ENCODE assay signal across 9 mouse cellular contexts in the genomic region with DNA sequence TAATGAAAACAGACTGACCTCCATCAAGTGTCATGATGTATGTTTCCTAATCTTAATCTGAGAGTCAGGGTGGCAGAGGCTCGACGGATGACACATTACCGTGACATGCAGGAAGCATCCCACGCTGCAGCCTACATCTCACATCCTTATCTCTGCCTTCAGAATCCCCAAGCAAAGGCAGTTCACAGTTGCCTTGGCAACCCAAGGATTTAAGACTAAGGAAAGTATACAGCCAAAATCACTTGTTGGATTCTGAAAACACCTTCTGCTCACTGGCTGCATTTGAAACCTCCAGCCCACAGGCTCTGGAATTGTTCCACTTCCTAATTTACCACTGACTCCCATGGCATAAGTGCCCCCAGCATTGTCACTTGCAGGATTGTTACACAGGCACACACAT. TPM values are rescaled to one million over a fixed set of nuclear protein-coding genes. Genes with fewer than 3 reads are reported as not detected.
DNase-seq lines count a peak whose midpoint lies in the region; ATAC-seq lines count a peak whose summit lies in the region.
"Had no signal": no experiment of that assay in that cellular context is flagged by ENCODE, and none has a peak within 500 bp of the region (broad histone marks: within the 10 kb centered on the region; RNA-seq: fewer than 3 reads in every experiment).

No protein-coding gene starts in this region.

- 25% methylated on average over 4 of the region's 4 CpGs for WGBS in liver, embryonic 15.5 days (ENCODE audit: insufficient replicate concordance)

- no peak overlapping the region for H3K4me3 ChIP-seq in liver, embryonic 15.5 days (replicated peaks)
- H3K4me3 ChIP-seq: heart, adult 2 months had no signal

- H3K36me3 ChIP-seq in liver, embryonic 15.5 days (replicated peaks), result peaks cover 20% of the 10 kb centered on the region

- H3K27ac ChIP-seq in liver, embryonic 15.5 days (replicated peaks), result peak overlapping the region; percentile 70
- H3K27ac ChIP-seq: heart, adult 2 months had no signal

- H3K9me3 ChIP-seq in liver, embryonic 15.5 days (replicated peaks), result no peaks in the 10 kb centered on the region

- no peak overlapping the region for H3K9ac ChIP-seq in liver, embryonic 15.5 days

- H3K4me2 ChIP-seq in liver, embryonic 15.5 days, result peak overlapping the region; percentile 48

- DNase-seq in CD4-positive helper T cell, adult 2 months (ENCODE audit: low read depth, low spot score), result peak; percentile 14
- DNase-seq in brain, embryonic 18.5 days (ENCODE audit: low read depth, low spot score), result peak; percentile 39
- peak; percentile 20 for DNase-seq in layer of hippocampus, adult 9-10 months (ENCODE audit: low spot score)
- DNase-seq in thymus, postnatal 36 days, result no peak
- DNase-seq in lung, postnatal 36 days, result no peak
- no peak for DNase-seq in urinary bladder, postnatal 10 days (ENCODE audit: low spot score)
- DNase-seq: cerebellum, postnatal 36 days; heart, adult 2 months had no signal

- H3K27me3 ChIP-seq in liver, embryonic 15.5 days, result no peaks in the 10 kb centered on the region

- peak; percentile 43 for ATAC-seq in liver, embryonic 15.5 days (ENCODE audit: insufficient read depth)

- H3K4me1 ChIP-seq in liver, embryonic 15.5 days (replicated peaks), result peaks cover 92% of the 10 kb centered on the region

RNA-seq across cellular contexts. Expression of a gene that starts 38.8 kb away (rescaled TPM):
- 7.9 and 8.7 TPM in 2 replicates for polyA plus RNA-seq in liver, embryonic 15.5 days (2015; fragmentation: Nextera tagmentation; extraction: Ambion mirVana)

RNA-seq across cellular contexts. Expression of a gene that starts 40.5 kb away (rescaled TPM):
- polyA plus RNA-seq in liver, embryonic 15.5 days (2015; fragmentation: Nextera tagmentation; extraction: Ambion mirVana), result 6.2 and 7.4 TPM in 2 replicates

RNA-seq across cellular contexts. Expression of a gene that starts 55.2 kb away (rescaled TPM):
- 21.1 and 23.2 TPM in 2 replicates for polyA plus RNA-seq in liver, embryonic 15.5 days (2015; fragmentation: Nextera tagmentation; extraction: Ambion mirVana)

RNA-seq across cellular contexts. Expression of a gene that starts 55.7 kb away (rescaled TPM):
- 12.0 and 12.1 TPM in 2 replicates for polyA plus RNA-seq in liver, embryonic 15.5 days (2015; fragmentation: Nextera tagmentation; extraction: Ambion mirVana)

Comparison
In these comparisons a context has a peak if more than half of its experiments do, and no peak if none do; other contexts are left out.
1. DNase-seq: peak in CD4-positive helper T cell, adult 2 months (single experiment), brain, embryonic 18.5 days (single experiment) and layer of hippocampus, adult 9-10 months (single experiment); none in thymus, postnatal 36 days (0 of 2), lung, postnatal 36 days (single experiment) and urinary bladder, postnatal 10 days (single experiment).